Mouse (Mus musculus) stomach, postnatal 0 days (tissue): ENCODE measurements at regions not wholly inside any gene's neighbourhood (a gene's known extent, or its start where the extent isn't known, plus 50 kb on each side); places are given as distances from the start of the nearest gene placed in this dataset.

Source experiments
- CTCF ChIP-seq: IDR thresholded peaks from 2 replicates; pipeline ENCODE4 v1.5.1; 2016; ENCODE audit warnings: antibody characterized with exemption, low read depth, mild to moderate bottlenecking, moderate library complexity
- EP300 ChIP-seq: optimal IDR thresholded peaks from 2 replicates; pipeline ENCODE3; 2016; ENCODE audit warnings: antibody characterized with exemption

DNA sequence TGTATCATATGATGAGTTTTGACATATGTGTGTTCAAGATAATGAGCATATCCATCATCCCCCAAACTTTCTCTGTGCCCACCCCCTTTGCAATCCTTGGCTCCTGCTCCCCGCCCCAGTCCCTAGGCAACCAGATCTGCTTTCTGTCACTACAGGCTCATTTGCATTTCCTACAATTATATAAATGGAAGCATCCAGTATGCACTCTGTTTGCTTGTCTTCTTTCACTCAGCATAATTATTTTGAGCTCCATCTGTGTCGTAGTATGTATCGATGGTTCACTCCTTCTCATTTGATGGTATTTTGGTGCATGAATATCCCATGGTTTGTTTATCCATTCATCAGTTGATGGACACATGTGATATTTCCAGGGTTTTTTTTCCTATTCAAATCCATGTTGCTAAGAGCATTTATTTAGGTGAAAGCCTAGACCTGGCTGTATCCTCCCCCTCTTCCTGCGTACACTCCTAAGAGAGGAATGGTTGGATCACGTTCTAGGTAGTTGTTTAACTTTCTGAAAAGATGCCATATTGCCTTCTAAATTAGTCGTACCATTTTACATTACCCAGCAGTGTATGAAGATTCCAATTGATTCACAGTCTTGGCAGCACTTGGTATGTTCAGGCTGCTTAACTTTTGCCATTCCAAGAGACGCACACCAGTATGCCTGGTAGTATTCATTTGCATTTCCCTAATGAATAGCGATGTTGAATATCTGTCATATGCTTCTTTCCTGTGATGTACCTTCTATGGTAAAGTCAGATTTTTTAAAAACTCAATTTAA, 127.1 kb upstream of the Gm4791 start:
- TF ChIP-seq EP300 (no peak), CTCF (no peak)
